Mouse (Mus musculus) hindbrain, postnatal 0 days (tissue): ENCODE measurements around the gene Snrnp35. TPM values are rescaled to one million over a fixed set of nuclear protein-coding genes. Genes with fewer than 3 reads are reported as not detected.

Source experiments
- ATAC-seq: fragments of 200-750 bp; cut with Nextera tagmentation; 2 replicates; pipeline ENCODE4 v1.8.0; 2017; ENCODE audit warnings: mild to moderate bottlenecking, moderate TSS enrichment, moderate library complexity
- DNase-seq: peaks from one replicate; pipeline ENCODE4 v3.0.0-alpha.2; 2015; ENCODE audit warnings: low spot score
- H3K27ac ChIP-seq: fragments of 300-500 bp; sonication (generic); 2 replicates; pipeline ENCODE4 v1.5.1; 2014; ENCODE audit warnings: mild to moderate bottlenecking
- H3K27me3 ChIP-seq: fragments of 300-500 bp; sonication (generic); 2 replicates; pipeline ENCODE4 v1.6.1; 2014; ENCODE audit warnings: low read length, mixed read lengths; ENCODE audit not compliant: insufficient read depth
- H3K36me3 ChIP-seq: fragments of 300-500 bp; sonication (generic); 2 replicates; pipeline ENCODE4 v1.6.1; 2014; ENCODE audit warnings: low read length, mixed read lengths; ENCODE audit not compliant: insufficient read depth
- H3K4me1 ChIP-seq: fragments of 300-500 bp; sonication (generic); 2 replicates; pipeline ENCODE4 v1.6.1; 2014; ENCODE audit warnings: antibody characterized with exemption, low read length, mixed read lengths; ENCODE audit not compliant: insufficient read depth
- H3K4me2 ChIP-seq: fragments of 300-500 bp; sonication (generic); 2 replicates; pipeline ENCODE4 v1.6.1; 2014; ENCODE audit warnings: low read depth, mild to moderate bottlenecking, low read length, moderate library complexity, mixed read lengths
- H3K4me3 ChIP-seq: fragments of 300-500 bp; sonication (generic); 2 replicates; pipeline ENCODE4 v1.5.1; 2014; ENCODE audit warnings: low read length
- H3K9ac ChIP-seq: fragments of 300-500 bp; sonication (generic); replicated peaks from 2 replicates; pipeline ENCODE4 v1.6.1; 2014; ENCODE audit warnings: mild to moderate bottlenecking, low read length, moderate library complexity, mixed read lengths
- H3K9me3 ChIP-seq: fragments of 300-500 bp; sonication (generic); 2 replicates; pipeline ENCODE4 v1.6.1; 2016; ENCODE audit warnings: low read length, mixed read lengths
- CTCF ChIP-seq: IDR thresholded peaks from 2 replicates; pipeline ENCODE4 v1.5.1; 2016; ENCODE audit warnings: antibody characterized with exemption, control low read depth, low read depth
- WGBS: fragments of 180-500 bp; shearing (Covaris S2); extraction: QIAGEN DNeasy Blood & Tissue Kit; methylation state at CpG from one replicate; pipeline ENCODE4 v1.1.7; 2014; 5-methylcytosine and 5-hydroxymethylcytosine counted together
- polyA plus RNA-seq: library from polyadenylated mRNA; unstranded; fragments of >200 nt; fragmentation: Nextera tagmentation; extraction: Ambion mirVana; gene quantifications from 2 replicates; pipeline ENCODE4 v1.2.1, GENCODE M21; 2015
- total RNA-seq: library from RNA; depleted of rRNA; stranded (reverse); fragments of >200 nt; gene quantifications from 2 replicates; pipeline ENCODE4 v1.2.3, GENCODE M21; 2014

Snrnp35 gene
- total and polyA plus RNA-seq, 2 experiments from 2014 or later, result 4.0 to 13.9 TPM

DNA sequence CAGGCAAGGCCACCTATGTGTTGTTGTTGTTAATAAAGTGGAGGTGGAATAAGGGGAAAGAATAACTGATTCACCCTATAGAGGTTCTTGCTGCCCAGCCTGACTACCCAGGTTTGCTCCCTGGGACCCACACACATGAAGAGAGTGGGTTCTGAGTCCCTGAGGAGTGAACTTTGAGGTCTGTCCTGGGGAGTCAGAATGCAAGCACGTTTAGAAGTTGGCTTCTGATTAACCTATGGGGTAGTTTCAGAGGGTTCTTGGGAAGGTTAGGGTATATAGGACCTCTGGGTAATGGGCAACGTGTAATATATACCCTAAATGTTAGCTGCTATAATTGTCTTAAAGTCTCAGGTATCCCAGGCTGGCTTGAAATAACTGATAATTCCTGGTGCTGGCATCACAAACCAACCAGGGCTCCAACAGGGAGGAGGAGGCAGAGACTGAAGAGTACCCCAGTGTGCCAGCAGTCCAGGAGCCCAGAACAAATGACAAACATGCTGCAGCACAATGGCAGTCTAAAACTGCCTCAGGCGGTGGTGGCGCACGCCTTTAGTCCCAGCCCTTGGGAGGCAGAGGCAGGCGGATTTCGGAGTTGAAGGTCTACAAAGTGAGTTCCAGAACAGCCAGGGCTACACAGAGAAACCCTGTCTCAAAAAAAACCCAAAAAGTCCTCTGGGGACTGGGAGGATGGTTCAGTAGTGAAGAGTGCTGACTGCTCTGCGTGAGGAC lies 20.5 kb upstream of the Snrnp35 start:
- peaks cover 47% of the 10 kb centered on the region for H3K36me3 ChIP-seq
- ATAC-seq, result no peak

DNA sequence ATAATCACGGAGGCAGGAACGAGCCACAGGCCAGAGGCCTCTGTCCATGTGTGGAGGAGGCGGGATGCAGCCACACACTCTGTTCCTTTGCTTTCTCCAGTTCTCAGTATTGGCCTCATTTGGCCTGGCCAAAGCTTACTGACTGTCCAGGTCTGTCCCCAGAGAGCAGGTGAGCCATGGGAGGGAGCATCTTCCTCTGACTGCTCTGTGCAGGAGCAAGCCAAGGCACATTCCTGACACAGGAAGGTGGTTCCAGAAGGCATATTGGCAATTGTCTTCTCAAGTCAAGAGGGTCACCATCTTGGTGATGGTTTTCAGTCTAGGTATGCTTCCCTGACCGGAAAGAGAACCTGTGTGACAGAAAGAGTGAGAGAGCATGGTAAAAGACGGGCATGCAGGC lies 19.5 kb upstream of the Snrnp35 start:
- Histone ChIP-seq H3K9me3 (no peaks in the 10 kb centered on the region), H3K27ac (no peak overlapping the region), H3K36me3 (peaks cover 42% of the 10 kb centered on the region), H3K4me3 (no peak overlapping the region), H3K9ac (no peak overlapping the region), H3K4me2 (no peak overlapping the region), H3K4me1 (no peaks in the 10 kb centered on the region), H3K27me3 (no peaks in the 10 kb centered on the region)
- 87% methylated on average over 5 of the region's 5 CpGs for WGBS
- ATAC-seq (no peak), DNase-seq (no peak)
- no peak for TF ChIP-seq CTCF

More for the DNA sequence above, 20.5 kb upstream of the Snrnp35 start:
- Histone ChIP-seq H3K4me1 (no peaks in the 10 kb centered on the region), H3K4me3 (no peak overlapping the region), H3K4me2 (no peak overlapping the region), H3K27me3 (no peaks in the 10 kb centered on the region), H3K9me3 (no peaks in the 10 kb centered on the region), H3K9ac (no peak overlapping the region), H3K27ac (no peak overlapping the region)
- no peak for TF ChIP-seq CTCF
- DNase-seq, result no peak
- 86% methylated on average over 8 of the region's 8 CpGs for WGBS

DNA sequence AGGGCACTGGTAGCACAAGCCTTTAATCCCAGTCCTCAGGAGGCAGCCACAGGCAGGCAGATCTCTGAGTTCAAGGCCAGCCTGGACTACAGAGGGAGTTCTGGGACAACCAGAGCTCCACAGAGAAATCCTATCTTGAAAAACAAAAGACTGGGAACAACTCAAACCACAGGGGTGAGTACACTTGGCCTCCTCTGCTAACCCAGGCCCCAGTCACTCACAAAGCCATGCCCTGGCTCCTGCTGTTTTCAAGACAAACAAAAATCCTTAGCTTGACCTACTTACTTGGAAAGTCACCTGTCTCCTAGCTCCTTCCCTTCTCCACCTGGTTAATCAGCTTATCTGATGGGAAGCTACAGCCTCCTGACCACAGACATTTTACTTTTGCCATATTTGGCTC lies 18.0 kb upstream of the Snrnp35 start:
- peaks cover 38% of the 10 kb centered on the region for H3K36me3 ChIP-seq
- H3K4me3 ChIP-seq, result no peak overlapping the region
- no peak for TF ChIP-seq CTCF
- no peak overlapping the region for H3K27ac ChIP-seq
- ATAC-seq (no peak), DNase-seq (no peak)
- no peak overlapping the region for H3K4me2 ChIP-seq
- no peaks in the 10 kb centered on the region for H3K4me1 ChIP-seq
- H3K27me3 ChIP-seq, result no peaks in the 10 kb centered on the region
- no peak overlapping the region for H3K9ac ChIP-seq
- H3K9me3 ChIP-seq, result no peaks in the 10 kb centered on the region

DNA sequence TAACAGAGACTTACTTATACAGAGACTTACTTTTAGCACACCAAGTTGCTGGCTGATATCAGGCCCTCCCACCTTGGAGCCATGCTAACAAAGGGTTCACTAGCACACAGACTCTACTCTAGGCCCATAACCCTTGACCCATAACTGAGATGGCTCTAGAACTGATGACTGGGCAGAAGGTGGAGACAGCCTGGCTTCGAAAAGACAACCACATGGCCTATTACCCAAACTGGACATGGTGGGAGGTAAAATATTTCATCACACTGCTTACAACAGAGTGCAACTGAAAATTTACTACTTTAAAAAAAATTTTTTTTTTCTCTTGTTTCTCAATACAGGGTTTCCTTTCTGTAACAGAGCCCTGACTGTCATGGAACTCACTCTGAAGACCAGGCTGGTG lies 15.2 kb upstream of the Snrnp35 start:
- Histone ChIP-seq H3K36me3 (peaks cover 29% of the 10 kb centered on the region), H3K9me3 (no peaks in the 10 kb centered on the region), H3K27ac (no peak overlapping the region), H3K27me3 (no peaks in the 10 kb centered on the region), H3K9ac (no peak overlapping the region), H3K4me2 (no peak overlapping the region), H3K4me3 (no peak overlapping the region), H3K4me1 (no peaks in the 10 kb centered on the region)
- WGBS, result 89% methylated on average over 1 of the region's 1 CpGs
- TF ChIP-seq CTCF, result no peak
- ATAC-seq, result no peak
- DNase-seq, result no peak

DNA sequence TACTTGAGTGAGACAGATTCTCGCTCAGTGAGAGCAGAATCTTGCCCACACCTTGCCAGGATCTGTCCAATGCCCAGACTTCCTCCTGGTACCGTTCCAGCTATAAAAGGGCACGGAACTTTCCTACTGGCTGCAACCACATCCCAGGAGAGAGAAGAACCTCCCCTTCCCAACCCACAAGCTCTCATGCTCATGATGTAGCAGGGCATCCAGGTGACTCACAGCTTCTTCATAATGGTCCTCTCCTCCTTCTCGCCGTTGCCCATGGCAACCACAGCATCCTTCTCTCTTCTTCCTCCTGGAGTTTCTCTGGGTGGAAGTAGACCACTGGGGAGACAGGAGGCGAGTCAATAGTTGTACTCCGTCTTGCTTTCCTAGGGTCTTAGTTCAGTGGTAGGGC lies 14.6 kb upstream of the Snrnp35 start:
- no peaks in the 10 kb centered on the region for H3K9me3 ChIP-seq
- H3K36me3 ChIP-seq, result peaks cover 26% of the 10 kb centered on the region
- H3K4me2 ChIP-seq, result no peak overlapping the region
- no peak overlapping the region for H3K9ac ChIP-seq
- no peak overlapping the region for H3K27ac ChIP-seq
- no peak for TF ChIP-seq CTCF
- H3K27me3 ChIP-seq, result no peaks in the 10 kb centered on the region
- H3K4me3 ChIP-seq, result no peak overlapping the region
- WGBS, result 89% methylated on average over 7 of the region's 7 CpGs
- ATAC-seq (no peak), DNase-seq (no peak)
- no peaks in the 10 kb centered on the region for H3K4me1 ChIP-seq

DNA sequence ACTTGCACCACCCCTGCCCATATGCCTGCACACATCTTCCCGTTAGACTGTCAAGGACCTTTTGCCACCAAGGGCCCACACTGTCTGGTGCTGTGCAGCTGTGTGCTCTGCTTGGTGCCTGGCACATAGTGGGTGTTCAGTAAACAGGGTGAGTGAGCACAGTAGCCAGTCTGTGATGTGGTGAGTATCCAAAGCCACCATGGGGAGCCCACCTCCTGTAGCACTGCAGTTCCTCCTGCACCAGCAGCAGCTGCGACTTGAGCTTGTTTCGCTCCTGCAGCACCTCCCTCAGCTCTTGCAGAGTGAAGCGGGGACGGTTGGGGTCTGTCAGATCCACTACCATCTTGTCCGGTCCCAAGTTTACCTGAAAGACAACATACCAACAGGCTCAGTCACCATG lies 13.4 kb upstream of the Snrnp35 start:
- no peak for TF ChIP-seq CTCF
- no peaks in the 10 kb centered on the region for H3K9me3 ChIP-seq
- no peak overlapping the region for H3K4me2 ChIP-seq
- peaks cover 23% of the 10 kb centered on the region; the same call in 1 of the 2 replicates for H3K36me3 ChIP-seq
- no peak overlapping the region for H3K27ac ChIP-seq
- ATAC-seq, result no peak
- 92% methylated on average over 6 of the region's 6 CpGs for WGBS
- H3K27me3 ChIP-seq, result no peaks in the 10 kb centered on the region
- DNase-seq, result no peak
- H3K4me3 ChIP-seq, result no peak overlapping the region
- no peak overlapping the region for H3K9ac ChIP-seq
- H3K4me1 ChIP-seq, result no peaks in the 10 kb centered on the region

- 83% methylated on average over 6 of the region's 6 CpGs for WGBS
- ATAC-seq, result no peak
- TF ChIP-seq CTCF, result no peak
Observed at GRCm38 (mm10) chr5:124470591-124471171, 12.3 kb upstream of the Snrnp35 start.

More at GRCm38 (mm10) chr5:124470591-124471171, 12.3 kb upstream of the Snrnp35 start:
- DNase-seq, result no peak
- Histone ChIP-seq H3K4me3 (no peak overlapping the region), H3K27ac (no peak overlapping the region), H3K9me3 (no peaks in the 10 kb centered on the region), H3K4me2 (no peak overlapping the region), H3K4me1 (no peaks in the 10 kb centered on the region), H3K27me3 (no peaks in the 10 kb centered on the region), H3K9ac (no peak overlapping the region), H3K36me3 (peaks cover 19% of the 10 kb centered on the region; the same call in 1 of the 2 replicates)
